ENCODE assay signal across 18 mouse cellular contexts in genomic region chr16:75837728-75838451, GRCm38 (mm10).
DNase-seq lines count a peak whose midpoint lies in the region; ATAC-seq and TF ChIP-seq lines count a peak whose summit lies in the region.
"Had no signal": no experiment of that assay in that cellular context is flagged by ENCODE, and none has a peak within 500 bp of the region (broad histone marks: within the 10 kb centered on the region; RNA-seq: fewer than 3 reads in every experiment).

No protein-coding gene starts in this region.

- no peaks in the 10 kb centered on the region for H3K9me3 ChIP-seq in kidney, embryonic 15.5 days (replicated peaks)
- H3K9me3 ChIP-seq in liver, embryonic 12.5 days (replicated peaks), result no peaks in the 10 kb centered on the region
- H3K9me3 ChIP-seq in stomach, embryonic 15.5 days, result no peaks in the 10 kb centered on the region
- no peaks in the 10 kb centered on the region for H3K9me3 ChIP-seq in forebrain, embryonic 14.5 days (replicated peaks; ENCODE audit: control insufficient read depth, low read length)
- H3K9me3 ChIP-seq: limb, embryonic 10.5 days; midbrain, embryonic 12.5 days had no signal

- H3K27ac ChIP-seq in kidney, embryonic 15.5 days, result no peak overlapping the region
- H3K27ac ChIP-seq in liver, embryonic 12.5 days, result peak overlapping the region; percentile 92
- no peak overlapping the region for H3K27ac ChIP-seq in stomach, embryonic 15.5 days
- no peak overlapping the region for H3K27ac ChIP-seq in forebrain, embryonic 14.5 days (ENCODE audit: low read depth, low read length)
- H3K27ac ChIP-seq in heart, adult 2 months, result no peak overlapping the region
- H3K27ac ChIP-seq: limb, embryonic 10.5 days; midbrain, embryonic 12.5 days had no signal

- no peaks in the 10 kb centered on the region for H3K79me2 ChIP-seq in heart, adult 2 months (replicated peaks; ENCODE audit: control insufficient read depth, insufficient read depth, low read length)

- H3K4me3 ChIP-seq in kidney, embryonic 15.5 days (replicated peaks), result no peak overlapping the region
- H3K4me3 ChIP-seq in liver, embryonic 12.5 days, result no peak overlapping the region
- H3K4me3 ChIP-seq in stomach, embryonic 15.5 days (replicated peaks), result no peak overlapping the region
- no peak overlapping the region for H3K4me3 ChIP-seq in forebrain, embryonic 14.5 days (ENCODE audit: low read depth, low read length)
- H3K4me3 ChIP-seq in heart, adult 2 months, result no peak overlapping the region
- H3K4me3 ChIP-seq: limb, embryonic 10.5 days; midbrain, embryonic 12.5 days; myocyte had no signal

- no peak for DNase-seq in kidney, postnatal 36 days
- no peak for DNase-seq in forebrain, embryonic 14.5 days (ENCODE audit: low spot score)
- DNase-seq in heart, adult 2 months, result no peak
- DNase-seq in ovary, postnatal 14 days (ENCODE audit: low spot score), result no peak
- DNase-seq: cerebellum, adult 18-20 months; gastrocnemius, postnatal 25 days; heart, postnatal 10 days; kidney, adult 11 months; kidney, postnatal 4 days; right cerebral cortex, postnatal 25 days; thymus, postnatal 4 days had no signal

- TF ChIP-seq EP300 in heart, adult 2 months (IDR thresholded peaks at IDR 0.05; ENCODE audit: insufficient read depth, low read depth, low read length), result no peak

- WGBS in kidney, embryonic 15.5 days, result 92% methylated on average over 5 of the region's 5 CpGs
- WGBS in liver, embryonic 12.5 days (ENCODE audit: insufficient replicate concordance), result 59% methylated on average over 5 of the region's 5 CpGs
- WGBS in stomach, embryonic 15.5 days, result 80% methylated on average over 5 of the region's 5 CpGs
- WGBS in forebrain, embryonic 14.5 days, result 92% methylated on average over 5 of the region's 5 CpGs
- 77% methylated on average over 5 of the region's 5 CpGs for WGBS in heart, adult 2 months

- TF ChIP-seq CTCF in heart, adult 2 months (IDR thresholded peaks at IDR 0.05), result no peak

- no peaks in the 10 kb centered on the region for H3K4me1 ChIP-seq in kidney, embryonic 15.5 days
- H3K4me1 ChIP-seq in liver, embryonic 12.5 days, result peaks cover 31% of the 10 kb centered on the region
- H3K4me1 ChIP-seq in stomach, embryonic 15.5 days, result no peaks in the 10 kb centered on the region
- H3K4me1 ChIP-seq in forebrain, embryonic 14.5 days (ENCODE audit: control insufficient read depth, insufficient read depth, low read length), result no peaks in the 10 kb centered on the region
- H3K4me1 ChIP-seq in heart, adult 2 months (ENCODE audit: control insufficient read depth, insufficient read depth, low read length), result no peaks in the 10 kb centered on the region
- H3K4me1 ChIP-seq: limb, embryonic 10.5 days; midbrain, embryonic 12.5 days had no signal

- ATAC-seq in kidney, embryonic 15.5 days (replicated peaks; ENCODE audit: low FRiP score), result peak; percentile 70; the same call in 1 of the 2 replicates
- ATAC-seq in erythroblast, adult 5-6 weeks (replicated peaks; ENCODE audit: low FRiP score, poor library complexity, severe bottlenecking), result peak; percentile 91
- ATAC-seq in liver, embryonic 12.5 days, result peak; percentile 95
- ATAC-seq in stomach, embryonic 15.5 days (ENCODE audit: insufficient read depth, low FRiP score, low read depth), result peak; percentile 79; the same call in 1 of the 2 replicates
- no peak for ATAC-seq in forebrain, embryonic 14.5 days

- no peaks in the 10 kb centered on the region for H3K27me3 ChIP-seq in kidney, embryonic 15.5 days
- H3K27me3 ChIP-seq in liver, embryonic 12.5 days (replicated peaks), result no peaks in the 10 kb centered on the region
- H3K27me3 ChIP-seq in stomach, embryonic 15.5 days (replicated peaks), result no peaks in the 10 kb centered on the region
- no peaks in the 10 kb centered on the region for H3K27me3 ChIP-seq in forebrain, embryonic 14.5 days (replicated peaks; ENCODE audit: control insufficient read depth, insufficient read depth, low read length)
- H3K27me3 ChIP-seq in heart, adult 2 months (ENCODE audit: control insufficient read depth, insufficient read depth, low read length), result no peaks in the 10 kb centered on the region
- H3K27me3 ChIP-seq: midbrain, embryonic 12.5 days had no signal

- TF ChIP-seq POLR2A in heart, adult 2 months (IDR thresholded peaks at IDR 0.05; ENCODE audit: insufficient read depth, low read depth, low read length), result no peak

- H3K9ac ChIP-seq in kidney, embryonic 15.5 days, result no peak overlapping the region
- H3K9ac ChIP-seq in liver, embryonic 12.5 days, result no peak overlapping the region
- no peak overlapping the region for H3K9ac ChIP-seq in stomach, embryonic 15.5 days
- no peak overlapping the region for H3K9ac ChIP-seq in forebrain, embryonic 14.5 days (ENCODE audit: low read length)
- no peak overlapping the region for H3K9ac ChIP-seq in heart, adult 2 months (ENCODE audit: low read depth, low read length)
- H3K9ac ChIP-seq: midbrain, embryonic 12.5 days had no signal

- H3K4me2 ChIP-seq in kidney, embryonic 15.5 days, result no peak overlapping the region
- peak overlapping the region; percentile 52 for H3K4me2 ChIP-seq in liver, embryonic 12.5 days
- no peak overlapping the region for H3K4me2 ChIP-seq in stomach, embryonic 15.5 days
- no peak overlapping the region for H3K4me2 ChIP-seq in forebrain, embryonic 14.5 days (ENCODE audit: low read length)
- H3K4me2 ChIP-seq: midbrain, embryonic 12.5 days had no signal

- intact Hi-C loops in heart, adult 2 months (cut with DNase I), result no loop called here

- H3K36me3 ChIP-seq in kidney, embryonic 15.5 days, result no peaks in the 10 kb centered on the region
- no peaks in the 10 kb centered on the region for H3K36me3 ChIP-seq in liver, embryonic 12.5 days
- H3K36me3 ChIP-seq in stomach, embryonic 15.5 days, result no peaks in the 10 kb centered on the region
- H3K36me3 ChIP-seq in forebrain, embryonic 14.5 days (ENCODE audit: control insufficient read depth, insufficient read depth, low read length), result no peaks in the 10 kb centered on the region
- no peaks in the 10 kb centered on the region for H3K36me3 ChIP-seq in heart, adult 2 months (ENCODE audit: control insufficient read depth, insufficient read depth, low read length)
- H3K36me3 ChIP-seq: limb, embryonic 10.5 days; midbrain, embryonic 12.5 days had no signal
